Mouse (Mus musculus): Measurements from ENCODE around the gene Arpp21. TPM values are rescaled to one million over a fixed set of nuclear protein-coding genes. Genes with fewer than 3 reads are reported as not detected.

Arpp21 gene
- total RNA-seq, 1 experiment = 0.22 TPM

DNA sequence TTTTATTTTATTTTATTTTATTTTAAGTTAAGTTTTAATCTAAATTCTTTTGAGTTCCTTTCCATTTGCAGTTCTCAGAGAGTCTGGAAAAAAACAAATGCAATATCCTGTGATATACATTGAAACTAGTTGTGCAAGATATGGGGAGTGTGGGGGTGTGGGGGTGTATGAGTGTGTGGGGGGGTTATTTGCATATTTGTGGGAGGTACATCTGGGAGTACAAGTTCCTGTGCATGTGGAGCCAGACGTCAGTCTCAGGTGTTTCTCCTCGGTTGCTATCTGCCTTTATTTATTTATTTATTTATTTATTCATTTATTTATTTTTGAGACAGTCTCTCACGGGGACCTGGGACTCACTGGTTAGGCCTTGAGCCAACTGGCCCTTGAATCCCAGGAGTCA lies 53.0 kb downstream of the Arpp21 start:
- in situ Hi-C loops (cut with MboI; ENCODE audit: low sequenced_read_pairs in 2 of 2, unreplicated experiment in 2 of 2) = no loop called here
- no peak for DNase-seq (ENCODE audit: low read depth, low spot score)

GRCm38 (mm10) chr9:112180006-112180405 lies 55.7 kb downstream of the Arpp21 start:
- no peak overlapping the region for H3K4me3 ChIP-seq (ENCODE audit: insufficient read depth in 1 of 2, low read depth in 1 of 2, low read length in 2 of 2, poor library complexity in 1 of 2, severe bottlenecking in 1 of 2)
- H3K4me1 ChIP-seq (ENCODE audit: control insufficient read depth in 2 of 2, insufficient read depth in 2 of 2, low read length in 2 of 2, poor library complexity in 1 of 2) = no peaks in the 10 kb centered on the region
- H3K27ac ChIP-seq (ENCODE audit: insufficient read depth, low read depth, low read length, poor library complexity, severe bottlenecking) = no peak overlapping the region
- no peak overlapping the region for H3K9ac ChIP-seq (ENCODE audit: insufficient read depth, low read depth, low read length, poor library complexity, severe bottlenecking)
- no peaks in the 10 kb centered on the region for H3K9me3 ChIP-seq (ENCODE audit: control insufficient read depth, insufficient read depth, low read depth, low read length)
- in situ Hi-C loops (cut with MboI; ENCODE audit: low sequenced_read_pairs in 2 of 2, unreplicated experiment in 2 of 2) = no loop called here
- H3K36me3 ChIP-seq (ENCODE audit: control insufficient read depth, insufficient read depth, low read length, poor library complexity, severe bottlenecking) = no peaks in the 10 kb centered on the region
- DNase-seq (ENCODE audit: low read depth, low spot score) = no peak
- TF ChIP-seq ZNF384 (IDR thresholded peaks at IDR 0.05; ENCODE audit: low read depth, low read length) (no peak), ZC3H11A (IDR thresholded peaks at IDR 0.05; ENCODE audit: borderline replicate concordance, low read depth, low read length) (no peak), CHD2 (IDR thresholded peaks at IDR 0.05; ENCODE audit: low read depth, low read length) (no peak), HCFC1 (IDR thresholded peaks at IDR 0.05; ENCODE audit: borderline replicate concordance, insufficient read depth, low read length) (no peak), MAFK (IDR thresholded peaks at IDR 0.05; ENCODE audit: insufficient read depth, low read depth, low read length) (no peak)

More for the DNA sequence above, 53.0 kb downstream of the Arpp21 start:
- Histone ChIP-seq H3K9me3 (ENCODE audit: control insufficient read depth, insufficient read depth, low read depth, low read length) (no peaks in the 10 kb centered on the region), H3K4me1 (ENCODE audit: control insufficient read depth in 2 of 2, insufficient read depth in 2 of 2, low read length in 2 of 2, poor library complexity in 1 of 2) (no peaks in the 10 kb centered on the region), H3K4me3 (ENCODE audit: insufficient read depth in 1 of 2, low read depth in 1 of 2, low read length in 2 of 2, poor library complexity in 1 of 2, severe bottlenecking in 1 of 2) (no peak overlapping the region), H3K27ac (ENCODE audit: insufficient read depth, low read depth, low read length, poor library complexity, severe bottlenecking) (no peak overlapping the region), H3K9ac (ENCODE audit: insufficient read depth, low read depth, low read length, poor library complexity, severe bottlenecking) (no peak overlapping the region), H3K36me3 (ENCODE audit: control insufficient read depth, insufficient read depth, low read length, poor library complexity, severe bottlenecking) (no peaks in the 10 kb centered on the region)
- TF ChIP-seq HCFC1 (IDR thresholded peaks at IDR 0.05; ENCODE audit: borderline replicate concordance, insufficient read depth, low read length) (no peak), CHD2 (IDR thresholded peaks at IDR 0.05; ENCODE audit: low read depth, low read length) (no peak), ZNF384 (IDR thresholded peaks at IDR 0.05; ENCODE audit: low read depth, low read length) (no peak), MAFK (IDR thresholded peaks at IDR 0.05; ENCODE audit: insufficient read depth, low read depth, low read length) (no peak), ZC3H11A (IDR thresholded peaks at IDR 0.05; ENCODE audit: borderline replicate concordance, low read depth, low read length) (no peak)

GRCm38 (mm10) chr9:112178438-112178837 lies 57.3 kb downstream of the Arpp21 start:
- in situ Hi-C loops (cut with MboI; ENCODE audit: low sequenced_read_pairs in 2 of 2, unreplicated experiment in 2 of 2) = no loop called here

DNA sequence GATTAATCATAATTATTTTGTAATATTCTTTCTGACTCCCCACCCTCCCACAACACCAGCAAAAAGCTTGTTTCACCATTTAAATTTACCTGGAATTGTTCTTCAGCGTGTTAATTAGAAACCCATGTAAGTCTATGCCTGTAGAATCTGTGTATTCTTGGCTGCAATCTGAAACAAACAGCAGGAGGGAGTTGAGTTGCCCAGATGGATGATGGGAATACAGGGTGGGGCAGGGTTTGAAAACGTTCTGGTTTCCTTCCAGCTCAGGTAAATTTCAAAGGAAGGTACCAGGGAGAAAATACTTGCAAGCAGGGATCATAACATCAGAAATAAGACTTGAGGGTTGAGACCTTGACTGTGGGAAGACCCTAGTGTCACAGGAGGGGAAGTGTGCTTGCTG lies 58.2 kb downstream of the Arpp21 start:
- no peak for DNase-seq (ENCODE audit: low read depth, low spot score)
- Histone ChIP-seq H3K9me3 (ENCODE audit: control insufficient read depth, insufficient read depth, low read depth, low read length) (no peaks in the 10 kb centered on the region), H3K36me3 (ENCODE audit: control insufficient read depth, insufficient read depth, low read length, poor library complexity, severe bottlenecking) (no peaks in the 10 kb centered on the region), H3K4me1 (ENCODE audit: control insufficient read depth in 2 of 2, insufficient read depth in 2 of 2, low read length in 2 of 2, poor library complexity in 1 of 2) (no peaks in the 10 kb centered on the region), H3K4me3 (ENCODE audit: insufficient read depth in 1 of 2, low read depth in 1 of 2, low read length in 2 of 2, poor library complexity in 1 of 2, severe bottlenecking in 1 of 2) (no peak overlapping the region), H3K9ac (ENCODE audit: insufficient read depth, low read depth, low read length, poor library complexity, severe bottlenecking) (no peak overlapping the region), H3K27ac (ENCODE audit: insufficient read depth, low read depth, low read length, poor library complexity, severe bottlenecking) (no peak overlapping the region)
- in situ Hi-C loops (cut with MboI; ENCODE audit: low sequenced_read_pairs in 2 of 2, unreplicated experiment in 2 of 2) = no loop called here
- TF ChIP-seq ZNF384 (IDR thresholded peaks at IDR 0.05; ENCODE audit: low read depth, low read length) (no peak), CHD2 (IDR thresholded peaks at IDR 0.05; ENCODE audit: low read depth, low read length) (no peak), MAFK (IDR thresholded peaks at IDR 0.05; ENCODE audit: insufficient read depth, low read depth, low read length) (no peak), ZC3H11A (IDR thresholded peaks at IDR 0.05; ENCODE audit: borderline replicate concordance, low read depth, low read length) (no peak), HCFC1 (IDR thresholded peaks at IDR 0.05; ENCODE audit: borderline replicate concordance, insufficient read depth, low read length) (no peak)

More at GRCm38 (mm10) chr9:112178438-112178837, 57.3 kb downstream of the Arpp21 start:
- no peak overlapping the region for H3K9ac ChIP-seq (ENCODE audit: insufficient read depth, low read depth, low read length, poor library complexity, severe bottlenecking)
- no peak overlapping the region for H3K4me3 ChIP-seq (ENCODE audit: insufficient read depth in 1 of 2, low read depth in 1 of 2, low read length in 2 of 2, poor library complexity in 1 of 2, severe bottlenecking in 1 of 2)
- H3K4me1 ChIP-seq (ENCODE audit: control insufficient read depth in 2 of 2, insufficient read depth in 2 of 2, low read length in 2 of 2, poor library complexity in 1 of 2) = no peaks in the 10 kb centered on the region
- no peaks in the 10 kb centered on the region for H3K36me3 ChIP-seq (ENCODE audit: control insufficient read depth, insufficient read depth, low read length, poor library complexity, severe bottlenecking)
- TF ChIP-seq HCFC1 (IDR thresholded peaks at IDR 0.05; ENCODE audit: borderline replicate concordance, insufficient read depth, low read length) (no peak), MAFK (IDR thresholded peaks at IDR 0.05; ENCODE audit: insufficient read depth, low read depth, low read length) (no peak), ZC3H11A (IDR thresholded peaks at IDR 0.05; ENCODE audit: borderline replicate concordance, low read depth, low read length) (no peak), ZNF384 (IDR thresholded peaks at IDR 0.05; ENCODE audit: low read depth, low read length) (no peak), CHD2 (IDR thresholded peaks at IDR 0.05; ENCODE audit: low read depth, low read length) (no peak)
- H3K27ac ChIP-seq (ENCODE audit: insufficient read depth, low read depth, low read length, poor library complexity, severe bottlenecking) = no peak overlapping the region
- no peak for DNase-seq (ENCODE audit: low read depth, low spot score)
- H3K9me3 ChIP-seq (ENCODE audit: control insufficient read depth, insufficient read depth, low read depth, low read length) = no peaks in the 10 kb centered on the region

DNA sequence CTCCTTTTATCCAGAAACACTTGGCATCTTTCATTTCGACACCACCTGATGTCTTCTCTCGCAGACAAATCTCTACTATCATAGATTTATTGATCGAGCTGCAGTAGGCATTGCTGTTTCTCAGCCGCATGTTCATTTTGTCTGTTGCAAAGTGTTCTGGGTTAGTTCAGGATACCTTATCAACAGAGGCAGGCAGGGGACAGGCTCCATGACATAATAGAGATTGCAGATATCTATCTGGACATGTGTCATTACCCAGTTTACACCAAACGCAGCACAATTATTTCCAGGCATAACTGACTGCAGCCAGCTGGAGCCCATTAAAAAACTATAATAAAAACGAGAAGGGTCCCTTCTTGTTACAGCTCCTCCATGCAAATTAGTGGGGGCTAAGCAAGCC lies 59.4 kb downstream of the Arpp21 start:
- no peak for TF ChIP-seq ZC3H11A (IDR thresholded peaks at IDR 0.05; ENCODE audit: borderline replicate concordance, low read depth, low read length)
- no peak for TF ChIP-seq ZNF384 (IDR thresholded peaks at IDR 0.05; ENCODE audit: low read depth, low read length)
- TF ChIP-seq HCFC1 (IDR thresholded peaks at IDR 0.05; ENCODE audit: borderline replicate concordance, insufficient read depth, low read length) = no peak
- no peak for TF ChIP-seq MAFK (IDR thresholded peaks at IDR 0.05; ENCODE audit: insufficient read depth, low read depth, low read length)
- TF ChIP-seq CHD2 (IDR thresholded peaks at IDR 0.05; ENCODE audit: low read depth, low read length) = no peak
- in situ Hi-C loops (cut with MboI; ENCODE audit: low sequenced_read_pairs in 2 of 2, unreplicated experiment in 2 of 2) = no loop called here
- Histone ChIP-seq H3K9me3 (ENCODE audit: control insufficient read depth, insufficient read depth, low read depth, low read length) (no peaks in the 10 kb centered on the region), H3K36me3 (ENCODE audit: control insufficient read depth, insufficient read depth, low read length, poor library complexity, severe bottlenecking) (no peaks in the 10 kb centered on the region), H3K9ac (ENCODE audit: insufficient read depth, low read depth, low read length, poor library complexity, severe bottlenecking) (no peak overlapping the region), H3K4me3 (ENCODE audit: insufficient read depth in 1 of 2, low read depth in 1 of 2, low read length in 2 of 2, poor library complexity in 1 of 2, severe bottlenecking in 1 of 2) (no peak overlapping the region), H3K4me1 (ENCODE audit: control insufficient read depth in 2 of 2, insufficient read depth in 2 of 2, low read length in 2 of 2, poor library complexity in 1 of 2) (no peaks in the 10 kb centered on the region), H3K27ac (ENCODE audit: insufficient read depth, low read depth, low read length, poor library complexity, severe bottlenecking) (no peak overlapping the region)
- no peak for DNase-seq (ENCODE audit: low read depth, low spot score)
